Mouse (Mus musculus): ENCODE measurements at regions not wholly inside any gene's neighbourhood (a gene's known extent, or its start where the extent isn't known, plus 50 kb on each side); places are given as distances from the start of the nearest gene placed in this dataset.
"Not testable (repeated sequence)": the region's sequence is repeated elsewhere in the genome, so short reads cannot be mapped to it uniquely, and the experiment has no call there.

GRCm38 (mm10) chr2:166291266-166291665 lies 135.8 kb upstream of the Sulf2 start:
- TF ChIP-seq CTCF (IDR thresholded peaks at IDR 0.05; ENCODE audit: low read depth) (no peak), EP300 (IDR thresholded peaks at IDR 0.05; ENCODE audit: low read depth) (no peak)

GRCm38 (mm10) chr2:166290826-166291225 lies 135.4 kb upstream of the Sulf2 start:
- H3K9me3 ChIP-seq (ENCODE audit: low read length): no peaks in the 10 kb centered on the region
- H3K9ac ChIP-seq (replicated peaks): no peak overlapping the region
- DNase-seq: no peak
- ATAC-seq: no peak
- no peaks in the 10 kb centered on the region for H3K27me3 ChIP-seq (ENCODE audit: insufficient read depth, low read length)
- no peaks in the 10 kb centered on the region for H3K36me3 ChIP-seq (replicated peaks; ENCODE audit: insufficient read depth, low read length)
- no peak overlapping the region for H3K4me3 ChIP-seq (ENCODE audit: low read depth, low read length)
- H3K27ac ChIP-seq (ENCODE audit: low read depth): no peak overlapping the region
- H3K4me2 ChIP-seq (ENCODE audit: low read depth, low read length): no peak overlapping the region
- 51% methylated on average over 9 of the region's 9 CpGs for WGBS (ENCODE audit: insufficient replicate concordance)
- H3K4me1 ChIP-seq (ENCODE audit: insufficient read depth): peaks cover 3% of the 10 kb centered on the region; the same call in 1 of the 2 replicates
- TF ChIP-seq EP300 (IDR thresholded peaks at IDR 0.05; ENCODE audit: low read depth) (no peak), CTCF (IDR thresholded peaks at IDR 0.05; ENCODE audit: low read depth) (no peak)

More at GRCm38 (mm10) chr2:166291266-166291665, 135.8 kb upstream of the Sulf2 start:
- Histone ChIP-seq H3K4me3 (ENCODE audit: low read depth, low read length) (no peak overlapping the region), H3K4me2 (ENCODE audit: low read depth, low read length) (no peak overlapping the region), H3K27ac (ENCODE audit: low read depth) (no peak overlapping the region), H3K9ac (replicated peaks) (no peak overlapping the region), H3K9me3 (ENCODE audit: low read length) (no peaks in the 10 kb centered on the region), H3K27me3 (ENCODE audit: insufficient read depth, low read length) (no peaks in the 10 kb centered on the region), H3K4me1 (ENCODE audit: insufficient read depth) (peaks cover 3% of the 10 kb centered on the region; the same call in 1 of the 2 replicates), H3K36me3 (replicated peaks; ENCODE audit: insufficient read depth, low read length) (no peaks in the 10 kb centered on the region)
- DNase-seq (no peak), ATAC-seq (no peak)
- WGBS (ENCODE audit: insufficient replicate concordance): 49% methylated on average over 6 of the region's 6 CpGs

- DNase-seq (no peak), ATAC-seq (no peak)
- no peaks in the 10 kb centered on the region for H3K27me3 ChIP-seq (ENCODE audit: insufficient read depth, low read length)
- TF ChIP-seq CTCF (IDR thresholded peaks at IDR 0.05; ENCODE audit: low read depth) (no peak), EP300 (IDR thresholded peaks at IDR 0.05; ENCODE audit: low read depth) (no peak)
- H3K36me3 ChIP-seq (replicated peaks; ENCODE audit: insufficient read depth, low read length): no peaks in the 10 kb centered on the region
- H3K4me2 ChIP-seq (ENCODE audit: low read depth, low read length): no peak overlapping the region
- H3K4me1 ChIP-seq (ENCODE audit: insufficient read depth): peaks cover 3% of the 10 kb centered on the region; the same call in 1 of the 2 replicates
- H3K9me3 ChIP-seq (ENCODE audit: low read length): no peaks in the 10 kb centered on the region
- 27% methylated on average over 6 of the region's 6 CpGs for WGBS (ENCODE audit: insufficient replicate concordance)
- no peak overlapping the region for H3K9ac ChIP-seq (replicated peaks)
- no peak overlapping the region for H3K4me3 ChIP-seq (ENCODE audit: low read depth, low read length)
- no peak overlapping the region for H3K27ac ChIP-seq (ENCODE audit: low read depth)
Measured at GRCm38 (mm10) chr2:166289198-166289597, 133.7 kb upstream of the Sulf2 start.

DNA sequence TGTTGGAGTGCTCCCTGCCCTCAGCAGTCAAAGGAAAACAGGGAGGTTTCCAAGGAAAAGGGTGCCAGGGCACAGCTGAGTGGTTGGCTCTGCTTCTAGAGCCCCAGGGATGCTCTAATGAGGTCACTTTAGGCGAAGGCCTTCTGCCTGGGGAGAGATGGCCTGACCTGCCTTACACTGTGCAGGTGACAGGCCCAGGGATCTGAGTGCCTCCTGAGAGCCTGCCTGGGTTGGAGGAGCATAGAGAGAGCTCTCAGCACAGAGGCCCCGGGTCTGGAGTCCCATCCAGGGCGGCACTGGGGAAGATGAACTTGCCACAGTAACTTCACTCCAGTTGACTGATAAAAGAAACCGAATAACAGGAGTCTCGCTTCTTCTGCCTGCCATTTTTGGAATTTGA lies 125.7 kb upstream of the Sulf2 start:
- H3K4me2 ChIP-seq (ENCODE audit: low read depth, low read length); DNase-seq; H3K9ac ChIP-seq (replicated peaks); ATAC-seq; H3K27ac ChIP-seq (ENCODE audit: low read depth); H3K27me3 ChIP-seq (ENCODE audit: insufficient read depth, low read length); H3K4me3 ChIP-seq (ENCODE audit: low read depth, low read length); H3K36me3 ChIP-seq (replicated peaks; ENCODE audit: insufficient read depth, low read length); H3K9me3 ChIP-seq (ENCODE audit: low read length); H3K4me1 ChIP-seq (ENCODE audit: insufficient read depth): not testable (repeated sequence)
- WGBS (ENCODE audit: insufficient replicate concordance): no CpG with 5 or more reads among the region's 5 CpGs

DNA sequence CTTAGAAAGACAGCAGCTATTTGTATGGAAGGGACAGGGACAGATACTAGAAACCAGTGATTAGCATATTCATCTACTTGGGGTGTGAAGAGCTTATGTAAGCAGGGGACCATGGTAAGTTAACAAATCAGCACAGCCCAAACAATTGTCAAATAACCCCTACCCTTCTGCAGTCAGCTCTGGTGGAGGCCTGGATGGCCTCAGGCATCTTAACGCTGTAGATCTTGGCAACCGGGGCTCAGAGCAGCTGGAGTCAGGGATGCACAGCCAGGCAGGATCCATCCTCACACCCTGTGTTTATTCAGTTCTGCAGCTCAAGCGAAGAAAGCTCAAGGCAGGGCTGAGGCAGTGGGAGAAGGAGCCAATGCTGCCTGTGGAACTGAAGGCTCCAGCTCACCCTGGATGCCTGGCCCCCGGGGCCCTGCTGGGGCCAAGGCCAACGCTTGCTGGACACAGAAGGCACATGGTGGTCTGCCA lies 125.2 kb upstream of the Sulf2 start:
- TF ChIP-seq EP300 (IDR thresholded peaks at IDR 0.05; ENCODE audit: low read depth) (no peak), CTCF (IDR thresholded peaks at IDR 0.05; ENCODE audit: low read depth) (no peak)
- Histone ChIP-seq H3K9me3 (ENCODE audit: low read length) (no peaks in the 10 kb centered on the region), H3K4me3 (ENCODE audit: low read depth, low read length) (no peak overlapping the region), H3K4me1 (ENCODE audit: insufficient read depth) (no peaks in the 10 kb centered on the region), H3K4me2 (ENCODE audit: low read depth, low read length) (no peak overlapping the region), H3K27me3 (ENCODE audit: insufficient read depth, low read length) (no peaks in the 10 kb centered on the region), H3K27ac (ENCODE audit: low read depth) (no peak overlapping the region), H3K9ac (replicated peaks) (no peak overlapping the region), H3K36me3 (replicated peaks; ENCODE audit: insufficient read depth, low read length) (no peaks in the 10 kb centered on the region)
- 67% methylated on average over 5 of the region's 5 CpGs for WGBS (ENCODE audit: insufficient replicate concordance)
- ATAC-seq (no peak), DNase-seq (no peak)

DNA sequence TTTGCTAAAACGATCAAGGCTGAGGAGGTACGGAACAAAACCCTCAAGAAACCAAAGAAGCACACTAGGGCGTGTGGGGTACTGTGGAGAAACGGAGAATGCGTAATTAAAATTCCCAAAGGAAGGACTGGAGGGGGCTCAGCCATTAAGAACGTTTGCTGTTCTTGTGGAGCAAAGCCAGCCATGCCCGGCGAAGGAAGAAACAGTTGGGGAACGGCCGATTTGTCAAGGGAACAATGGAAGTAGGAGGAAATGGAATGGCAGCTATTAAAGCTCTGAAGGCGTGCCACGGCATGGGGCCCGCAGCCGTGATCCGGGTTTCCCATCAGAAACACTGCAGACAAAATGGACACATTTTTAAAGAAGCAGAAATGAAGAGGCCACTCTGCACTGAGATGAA lies 124.2 kb upstream of the Sulf2 start:
- H3K27me3 ChIP-seq (ENCODE audit: insufficient read depth, low read length): no peaks in the 10 kb centered on the region
- H3K4me2 ChIP-seq (ENCODE audit: low read depth, low read length): no peak overlapping the region
- DNase-seq (no peak), ATAC-seq (no peak)
- H3K27ac ChIP-seq (ENCODE audit: low read depth): no peak overlapping the region
- no peaks in the 10 kb centered on the region for H3K9me3 ChIP-seq (ENCODE audit: low read length)
- WGBS (ENCODE audit: insufficient replicate concordance): 85% methylated on average over 15 of the region's 15 CpGs
- no peak overlapping the region for H3K9ac ChIP-seq (replicated peaks)
- H3K4me1 ChIP-seq (ENCODE audit: insufficient read depth): no peaks in the 10 kb centered on the region
- no peak overlapping the region for H3K4me3 ChIP-seq (ENCODE audit: low read depth, low read length)
- no peaks in the 10 kb centered on the region for H3K36me3 ChIP-seq (replicated peaks; ENCODE audit: insufficient read depth, low read length)
- no peak for TF ChIP-seq EP300 (IDR thresholded peaks at IDR 0.05; ENCODE audit: low read depth)
- no peak for TF ChIP-seq CTCF (IDR thresholded peaks at IDR 0.05; ENCODE audit: low read depth)

DNA sequence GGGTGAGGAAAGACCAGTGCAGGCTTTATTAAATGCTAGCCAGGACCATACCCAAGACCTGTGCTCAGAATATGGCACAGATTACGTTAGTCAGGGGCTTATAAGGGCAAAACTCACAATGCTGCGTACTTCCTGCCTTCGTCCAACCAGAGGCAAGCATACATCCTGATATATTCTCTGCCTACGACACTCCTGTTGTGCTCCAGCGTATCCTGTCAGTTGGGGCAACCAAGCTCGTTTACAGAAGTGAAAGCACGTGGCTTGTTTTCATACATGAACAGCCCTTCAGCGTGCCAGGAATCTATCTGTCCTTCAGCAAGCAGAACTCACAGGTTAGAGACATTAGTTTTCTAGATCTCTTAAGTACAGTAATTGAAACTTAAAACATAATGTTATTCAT lies 119.9 kb upstream of the Sulf2 start:
- Histone ChIP-seq H3K9me3 (ENCODE audit: low read length) (no peaks in the 10 kb centered on the region), H3K27me3 (ENCODE audit: insufficient read depth, low read length) (no peaks in the 10 kb centered on the region), H3K4me2 (ENCODE audit: low read depth, low read length) (no peak overlapping the region), H3K4me3 (ENCODE audit: low read depth, low read length) (no peak overlapping the region), H3K36me3 (replicated peaks; ENCODE audit: insufficient read depth, low read length) (no peaks in the 10 kb centered on the region), H3K27ac (ENCODE audit: low read depth) (no peak overlapping the region), H3K4me1 (ENCODE audit: insufficient read depth) (no peaks in the 10 kb centered on the region), H3K9ac (replicated peaks) (no peak overlapping the region)
- ATAC-seq (no peak), DNase-seq (no peak)
- TF ChIP-seq EP300 (IDR thresholded peaks at IDR 0.05; ENCODE audit: low read depth) (no peak), CTCF (IDR thresholded peaks at IDR 0.05; ENCODE audit: low read depth) (no peak)
- WGBS (ENCODE audit: insufficient replicate concordance): 57% methylated on average over 8 of the region's 8 CpGs

Measured in liver, postnatal 0 days (tissue).